ENCODE assay signal across 29 mouse cellular contexts in the genomic region with DNA sequence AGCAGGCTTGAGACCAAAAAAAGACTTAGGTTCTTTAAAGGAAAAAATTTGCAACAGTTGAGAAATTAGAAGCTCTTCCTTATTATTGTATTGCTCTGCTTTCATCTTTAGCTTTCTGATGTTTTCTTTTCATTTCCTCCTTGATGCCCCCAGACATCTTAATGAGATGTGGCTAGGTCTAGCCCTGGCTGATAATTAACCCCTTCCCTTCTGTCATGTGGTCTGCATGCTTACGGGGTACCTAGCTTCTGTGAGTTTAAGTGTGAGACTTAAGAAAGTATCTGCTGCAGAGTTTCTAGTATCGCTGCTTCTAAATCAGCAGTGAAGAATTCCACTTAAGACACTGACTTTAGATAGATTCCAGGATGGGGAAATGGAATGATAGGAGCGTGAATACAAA.
"Had no signal": no experiment of that assay in that cellular context is flagged by ENCODE, and none has a peak within 500 bp of the region (broad histone marks: within the 10 kb centered on the region; RNA-seq: fewer than 3 reads in every experiment).

No protein-coding gene starts in this region.

- H3K9ac ChIP-seq: embryonic facial prominence, embryonic 12.5 days; embryonic facial prominence, embryonic 13.5 days; embryonic facial prominence, embryonic 15.5 days; forebrain, embryonic 12.5 days; forebrain, embryonic 13.5 days; forebrain, embryonic 15.5 days; forebrain, postnatal 0 days had no signal

- ATAC-seq: forebrain, embryonic 13.5 days; forebrain, embryonic 14.5 days; forebrain, embryonic 15.5 days; forebrain, embryonic 16.5 days; forebrain, postnatal 0 days had no signal

- DNase-seq: cerebellum, adult 2 months; cerebellum, adult 8-10 months; cerebellum, adult 9-10 months; cerebellum, adult 9-11 months; cerebellum, postnatal 10 days; cerebellum, postnatal 14 days; cerebellum, postnatal 25 days; cerebellum, postnatal 36 days; embryo, embryonic 11 days; forebrain, postnatal 0 days; gastrocnemius, adult 2 months; gastrocnemius, postnatal 10 days; gastrocnemius, postnatal 14 days; gastrocnemius, postnatal 25 days; gastrocnemius, postnatal 36 days; heart, adult 11 months; heart, adult 18-20 months; heart, adult 2 months had no signal

- H3K4me2 ChIP-seq: embryonic facial prominence, embryonic 12.5 days; embryonic facial prominence, embryonic 13.5 days; embryonic facial prominence, embryonic 15.5 days; forebrain, embryonic 12.5 days; forebrain, embryonic 13.5 days; forebrain, embryonic 15.5 days had no signal

- H3K36me3 ChIP-seq: embryonic facial prominence, embryonic 10.5 days; embryonic facial prominence, embryonic 12.5 days; embryonic facial prominence, embryonic 13.5 days; embryonic facial prominence, embryonic 15.5 days; forebrain, embryonic 10.5 days; forebrain, embryonic 12.5 days; forebrain, embryonic 15.5 days had no signal

- H3K27me3 ChIP-seq: embryonic facial prominence, embryonic 12.5 days; embryonic facial prominence, embryonic 13.5 days; embryonic facial prominence, embryonic 15.5 days; forebrain, embryonic 12.5 days; forebrain, embryonic 13.5 days; forebrain, embryonic 15.5 days had no signal

- H3K4me1 ChIP-seq: embryonic facial prominence, embryonic 10.5 days; embryonic facial prominence, embryonic 12.5 days; embryonic facial prominence, embryonic 13.5 days; embryonic facial prominence, embryonic 15.5 days; forebrain, embryonic 10.5 days; forebrain, embryonic 12.5 days; forebrain, embryonic 13.5 days; forebrain, embryonic 15.5 days had no signal

- H3K9me3 ChIP-seq: embryonic facial prominence, embryonic 10.5 days; embryonic facial prominence, embryonic 12.5 days; embryonic facial prominence, embryonic 13.5 days; embryonic facial prominence, embryonic 15.5 days; forebrain, embryonic 10.5 days; forebrain, embryonic 12.5 days; forebrain, embryonic 13.5 days; forebrain, embryonic 15.5 days had no signal

- H3K4me3 ChIP-seq: embryonic facial prominence, embryonic 10.5 days; embryonic facial prominence, embryonic 12.5 days; embryonic facial prominence, embryonic 13.5 days; embryonic facial prominence, embryonic 15.5 days; erythroblast, embryonic 14.5 days; forebrain, embryonic 10.5 days; forebrain, embryonic 12.5 days; forebrain, embryonic 13.5 days; forebrain, embryonic 15.5 days; gastrocnemius, adult 2 months; heart, adult 2 months had no signal

- H3K27ac ChIP-seq: embryonic facial prominence, embryonic 10.5 days; embryonic facial prominence, embryonic 12.5 days; embryonic facial prominence, embryonic 13.5 days; embryonic facial prominence, embryonic 15.5 days; forebrain, embryonic 10.5 days; forebrain, embryonic 12.5 days; forebrain, embryonic 13.5 days; forebrain, embryonic 15.5 days; gastrocnemius, adult 2 months; heart, adult 2 months had no signal
